Mouse (Mus musculus): ENCODE measurements around the gene Upp2. TPM values are rescaled to one million over a fixed set of nuclear protein-coding genes. Genes with fewer than 3 reads are reported as not detected.

Gene Upp2
- 1 to 10 TPM; 3.4 to 4.2 TPM for total RNA-seq (2021)
- long read RNA-seq, experiment 1, partial matches to known transcripts, result 0 of 7 reads
- long read RNA-seq, experiment 1, other reads (novel, unspliced or antisense), result 3 of 7 reads
- long read RNA-seq, experiment 2, partial matches to known transcripts, result 0 of 2 reads
- long read RNA-seq, experiment 2, other reads (novel, unspliced or antisense), result 1 of 2 reads

DNA sequence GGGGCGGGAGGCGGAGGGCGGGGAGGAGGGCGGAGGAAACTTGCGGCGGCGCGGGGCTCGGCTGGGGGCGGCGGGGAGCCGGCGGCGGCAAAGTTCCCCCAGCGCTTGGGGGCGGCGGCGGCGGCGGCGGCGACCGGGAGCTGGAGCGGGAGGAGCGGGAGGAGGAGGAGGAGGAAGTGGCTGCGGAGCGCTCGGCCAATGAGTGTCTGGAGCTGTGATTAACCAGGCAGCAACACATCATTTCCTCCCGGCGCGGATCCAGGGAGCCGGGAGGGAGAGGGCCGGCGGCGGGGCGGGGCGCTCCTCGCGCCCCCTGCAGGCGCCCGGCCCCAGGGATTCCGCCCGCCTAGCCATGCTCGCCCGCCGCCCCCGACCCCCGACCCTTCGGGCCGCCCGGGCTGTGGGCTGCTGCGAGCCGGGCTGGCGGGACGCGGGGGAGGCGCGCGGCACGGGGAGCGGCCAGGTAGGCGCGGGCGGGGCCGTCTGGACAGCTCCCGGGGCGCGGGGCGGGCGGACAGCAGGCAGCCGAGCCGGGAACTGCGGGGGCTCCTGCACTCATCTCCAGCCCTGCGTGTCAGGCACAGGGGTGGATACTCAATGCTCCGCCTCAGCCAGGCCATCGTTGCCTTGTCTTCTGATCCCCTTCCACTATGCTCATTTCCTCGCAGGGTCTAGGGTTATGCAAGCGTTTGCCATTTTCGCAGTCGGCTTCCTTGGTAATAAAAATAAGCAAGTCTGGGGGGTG is at the start of gene Upp2, which contains the start of gene Acvr1:
Gene Upp2 (plus strand): TSS at position 233 of the 745 bp plus-strand sequence.
Gene Acvr1 (minus strand): TSS at position 92 of the 745 bp plus-strand sequence.
- peak; percentile 90 to 95 for DNase-seq

DNA sequence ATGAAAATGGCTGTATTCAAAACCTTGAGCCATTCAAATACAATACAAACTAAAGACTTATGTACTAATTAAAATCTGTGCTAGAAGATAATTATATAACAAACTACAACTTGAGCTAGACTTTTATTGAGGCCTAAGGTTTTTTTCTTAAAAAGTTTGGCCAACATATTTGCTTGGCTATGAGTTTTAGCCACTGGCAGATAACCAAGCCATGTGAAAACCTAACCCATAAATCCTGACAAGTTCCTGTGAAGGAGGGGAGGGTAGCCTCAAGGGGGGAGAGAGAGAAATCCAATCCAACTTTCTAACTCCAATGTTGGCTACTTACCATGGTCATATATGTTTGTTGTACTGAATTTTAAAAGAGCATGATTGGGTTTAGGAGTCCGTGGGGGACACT is 48.6 kb upstream of the Upp2 start:
- no peak for DNase-seq

DNA sequence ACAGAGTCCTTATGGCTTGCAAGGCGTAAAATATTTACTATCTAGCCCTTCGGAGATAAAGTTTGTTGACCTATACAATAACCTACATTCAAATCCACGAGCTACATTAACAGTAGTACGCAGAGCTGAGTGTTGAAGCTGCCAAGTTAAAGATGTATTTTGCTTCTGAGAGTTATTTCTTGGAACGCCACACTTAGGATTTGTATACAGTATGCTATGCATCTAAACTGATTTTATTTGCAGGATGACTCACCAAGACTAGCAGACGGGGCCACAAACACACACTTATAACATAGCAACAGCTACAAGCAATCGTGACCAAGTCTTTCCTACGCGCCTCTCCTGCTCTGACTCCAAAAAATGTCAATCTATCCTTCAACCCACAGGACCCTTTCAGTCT is 46.4 kb upstream of the Upp2 start:
- DNase-seq, result no peak

DNA sequence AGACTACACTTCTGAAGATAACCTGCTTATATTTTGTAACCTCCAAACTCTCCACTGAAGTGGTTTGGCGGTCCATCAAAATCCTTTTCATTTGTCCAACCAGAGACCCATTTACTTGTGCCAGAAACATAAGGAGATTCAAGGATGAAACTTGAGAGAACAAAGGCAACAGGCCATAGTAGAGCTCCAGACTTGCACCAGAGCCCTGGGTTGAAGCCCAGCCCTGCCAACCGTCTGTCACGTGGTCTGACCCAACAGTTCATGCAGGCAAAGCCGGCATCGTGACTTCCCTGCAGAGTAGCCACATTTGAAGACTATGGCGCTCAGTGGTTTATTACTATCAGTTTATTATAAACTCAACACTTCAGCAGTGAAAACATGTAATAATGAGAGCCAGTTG is 45.5 kb upstream of the Upp2 start:
- peak in 1 of 2 experiments; percentile 57 for DNase-seq

DNA sequence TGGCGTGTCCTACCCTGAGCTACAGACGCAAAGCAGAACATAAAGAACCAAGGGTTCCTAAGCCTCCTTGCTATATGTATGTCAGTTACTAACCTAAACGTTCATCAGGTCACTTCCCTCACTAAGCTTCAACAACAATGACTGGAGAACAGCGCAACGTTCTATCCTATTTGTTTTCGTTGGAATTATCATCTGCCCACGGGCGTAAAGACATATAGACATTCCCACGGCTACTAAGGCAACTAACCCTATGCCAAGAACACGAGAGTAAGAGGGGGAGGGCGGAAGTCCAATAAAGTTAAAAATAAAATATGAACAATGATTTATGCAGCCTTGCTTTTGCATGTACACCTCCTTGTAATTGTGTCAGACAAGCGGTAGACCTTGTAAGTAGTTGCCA is 44.0 kb upstream of the Upp2 start:
- no peak for DNase-seq

DNA sequence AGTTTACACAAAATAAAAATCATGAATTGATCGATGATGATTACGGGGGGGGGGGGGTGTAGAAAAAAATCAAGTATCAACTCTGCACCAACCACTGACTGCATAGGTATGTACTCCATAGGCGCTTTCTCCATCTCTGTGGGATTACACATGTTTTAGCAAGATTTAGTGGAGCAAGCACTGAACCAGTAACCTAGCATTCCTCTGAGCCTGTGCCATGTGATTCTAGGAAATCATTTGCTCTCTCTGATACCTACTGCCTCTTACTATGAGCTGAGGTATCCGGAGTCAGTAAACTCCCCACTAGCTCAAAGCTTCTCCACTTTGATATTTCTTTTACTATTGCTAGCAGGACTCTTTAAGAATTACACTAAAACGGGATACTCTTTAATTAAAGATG is 43.2 kb upstream of the Upp2 start:
- DNase-seq, result no peak

DNA sequence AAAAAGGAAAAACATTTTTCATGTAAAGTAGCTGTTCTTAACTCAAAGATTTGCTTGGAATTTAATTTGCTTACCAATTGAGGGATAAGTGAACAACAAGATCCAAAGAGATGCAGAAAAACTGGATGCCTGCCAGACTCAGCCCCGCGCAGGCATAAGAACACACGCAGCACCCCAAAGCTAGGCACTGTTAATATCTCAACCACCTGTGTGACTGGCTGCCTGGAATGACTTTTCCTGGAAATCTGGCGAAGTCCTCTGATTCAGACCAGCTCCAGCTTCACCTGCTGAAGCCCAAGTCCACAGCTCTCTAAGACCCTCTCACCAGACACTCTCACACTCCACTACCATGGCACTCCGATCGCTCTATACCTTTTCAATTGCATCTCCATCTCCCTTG is 42.7 kb upstream of the Upp2 start:
- DNase-seq, result no peak

DNA sequence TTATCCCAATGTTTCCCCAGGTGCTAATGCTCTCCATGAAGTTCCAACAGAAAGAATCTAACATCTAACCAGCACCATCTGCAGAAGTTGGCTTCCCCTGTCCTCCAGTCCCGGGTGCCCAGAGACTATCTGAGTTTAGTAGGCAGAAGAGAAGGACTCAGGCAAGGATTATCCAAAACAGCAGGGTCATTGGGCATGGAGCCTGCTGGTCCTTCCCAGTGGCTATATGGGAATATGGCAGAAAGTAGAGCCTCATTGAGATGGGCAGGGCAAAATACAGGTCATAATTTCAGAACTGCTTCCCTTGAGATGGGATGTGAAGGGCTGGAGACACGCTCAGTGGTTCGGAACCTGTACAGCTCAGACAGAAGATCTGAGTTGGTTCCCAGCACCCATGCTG is 39.3 kb upstream of the Upp2 start:
- no peak for DNase-seq

DNA sequence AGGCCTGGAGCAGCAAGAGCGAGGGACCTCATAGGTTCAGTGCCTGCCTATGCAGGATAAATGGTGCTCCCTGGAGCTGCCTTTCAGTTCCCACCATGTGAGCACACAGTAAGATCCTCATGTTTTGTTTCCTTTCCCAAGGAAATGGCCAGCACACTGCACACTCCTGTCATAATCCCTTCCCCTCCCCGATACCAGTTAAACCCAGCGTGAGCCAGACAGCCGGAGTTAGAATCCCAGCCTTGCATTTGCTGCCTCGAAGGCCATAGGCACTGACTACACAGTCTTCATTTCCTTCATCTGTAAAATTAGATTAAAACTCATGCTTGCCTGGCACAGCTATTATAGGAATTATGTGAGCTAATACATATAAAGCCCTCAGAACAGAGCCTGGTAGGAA is 37.7 kb upstream of the Upp2 start:
- no peak for DNase-seq

DNA sequence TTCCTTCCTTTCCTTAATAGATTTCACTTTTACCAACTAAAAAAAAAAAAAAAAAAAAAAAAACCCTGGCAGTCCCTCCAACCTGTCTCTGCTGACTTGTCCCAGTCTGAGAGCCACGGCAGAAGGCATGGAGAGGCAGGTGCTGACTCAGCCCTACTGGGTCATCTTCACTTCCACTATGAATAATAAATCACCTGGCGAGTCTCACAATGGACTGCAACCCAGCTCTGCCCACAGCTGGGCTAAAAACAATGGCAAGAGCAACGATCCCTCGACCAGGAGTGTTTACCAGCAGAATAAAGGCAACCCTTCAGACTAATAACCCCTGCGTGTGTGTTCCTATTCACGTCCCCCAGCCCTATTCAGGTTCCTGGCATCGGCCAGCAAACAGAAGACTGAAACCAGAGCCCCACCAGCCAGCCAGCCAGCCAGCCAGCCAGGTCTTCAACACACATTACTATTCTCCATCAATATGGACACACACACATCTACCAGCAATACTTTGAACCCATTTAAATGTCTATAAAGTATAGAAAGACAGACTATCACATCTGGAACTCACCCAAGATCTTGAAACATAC is 37.1 kb upstream of the Upp2 start:
- no peak for DNase-seq

DNA sequence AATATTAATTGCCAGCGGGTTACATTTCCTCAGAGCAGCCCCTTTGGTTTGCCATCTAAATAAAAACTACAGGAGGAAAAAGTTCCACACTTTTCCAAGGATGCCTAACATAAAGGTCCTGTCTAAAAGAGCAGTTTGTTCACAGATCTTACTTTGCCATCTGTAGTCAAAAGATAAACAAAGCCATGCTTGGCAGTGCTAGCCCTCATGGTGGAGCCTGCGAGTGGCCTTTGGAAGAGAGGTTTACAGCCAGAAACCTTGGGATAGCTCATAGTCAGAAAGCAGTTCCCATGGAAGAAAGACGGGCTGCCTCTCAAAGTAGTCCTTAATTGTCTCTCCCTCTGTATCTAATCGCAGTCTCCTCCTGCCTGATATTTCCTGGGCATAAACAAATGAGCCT is 36.6 kb upstream of the Upp2 start:
- no peak for DNase-seq

DNA sequence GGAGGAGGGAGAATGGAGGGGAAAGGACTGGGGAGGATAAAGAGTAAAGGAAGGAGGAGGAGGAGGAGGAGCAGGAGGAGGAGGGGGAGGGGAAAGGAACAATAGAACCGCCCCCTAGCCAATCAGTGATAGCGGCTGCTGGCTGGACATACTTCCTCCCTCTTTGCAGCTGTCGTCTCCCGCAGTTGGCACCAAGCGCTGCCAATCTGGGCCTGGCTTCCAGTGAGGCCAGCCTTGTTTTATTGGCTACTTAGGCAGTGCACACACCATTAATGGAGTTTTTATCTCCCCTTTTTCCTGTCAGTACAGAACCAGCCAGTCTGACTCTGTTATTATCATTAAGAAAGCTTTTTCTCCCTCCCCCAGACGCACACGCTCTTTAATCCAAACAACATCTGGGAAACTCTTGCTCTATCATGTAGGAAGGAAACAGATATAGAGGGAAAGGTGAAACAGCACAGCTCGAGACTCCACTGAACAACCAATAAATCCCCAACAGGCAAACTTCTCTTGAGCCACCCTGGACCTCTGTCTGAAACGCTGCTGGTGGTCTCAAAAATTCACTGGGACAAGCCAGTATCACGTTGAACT is 34.7 kb upstream of the Upp2 start:
- peak; percentile 88 to 94 for DNase-seq

DNA sequence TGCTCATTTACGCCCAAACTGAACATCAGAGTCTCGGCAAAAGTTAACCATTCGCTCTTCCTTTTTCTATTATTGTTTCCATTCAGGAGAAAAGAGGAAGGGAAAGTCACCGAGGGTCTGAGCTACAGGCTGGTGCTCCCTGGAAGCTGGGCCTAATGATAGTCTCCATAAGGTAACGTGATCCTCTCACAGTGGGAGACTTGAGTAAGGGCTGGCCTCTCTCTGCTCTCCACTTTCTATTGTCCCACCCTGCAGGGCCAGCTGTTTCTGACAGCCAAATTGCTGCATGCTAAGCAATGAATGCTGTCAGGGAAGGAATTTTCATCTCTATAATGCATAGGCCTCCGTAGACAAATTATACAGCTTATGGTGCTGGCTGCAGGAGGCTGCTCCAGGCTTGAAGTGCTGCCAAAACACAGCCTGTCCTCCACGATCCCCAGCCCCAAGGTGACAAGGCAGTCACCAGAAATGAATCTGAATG is 33.5 kb upstream of the Upp2 start:
- peak; percentile 29 to 50 for DNase-seq

DNA sequence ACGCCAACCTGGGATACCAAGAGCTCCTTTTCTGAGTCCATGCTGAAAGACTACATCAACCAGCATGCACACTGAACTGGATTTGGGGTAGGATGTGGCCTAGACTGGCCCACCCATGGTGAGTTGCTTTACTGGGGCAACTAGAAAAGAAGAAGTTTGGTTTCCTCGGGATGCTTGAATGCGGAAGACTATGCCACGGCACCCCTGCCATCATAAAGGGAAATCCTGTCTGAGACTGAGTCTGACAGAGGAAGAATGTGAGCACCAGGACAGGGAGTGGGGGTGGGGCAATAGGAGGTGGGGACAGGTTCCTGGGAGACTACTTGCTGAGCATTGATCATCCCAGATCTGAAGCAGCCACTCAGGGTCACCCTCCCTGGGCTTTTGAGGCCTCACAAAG is 32.7 kb upstream of the Upp2 start:
- DNase-seq, result no peak

DNA sequence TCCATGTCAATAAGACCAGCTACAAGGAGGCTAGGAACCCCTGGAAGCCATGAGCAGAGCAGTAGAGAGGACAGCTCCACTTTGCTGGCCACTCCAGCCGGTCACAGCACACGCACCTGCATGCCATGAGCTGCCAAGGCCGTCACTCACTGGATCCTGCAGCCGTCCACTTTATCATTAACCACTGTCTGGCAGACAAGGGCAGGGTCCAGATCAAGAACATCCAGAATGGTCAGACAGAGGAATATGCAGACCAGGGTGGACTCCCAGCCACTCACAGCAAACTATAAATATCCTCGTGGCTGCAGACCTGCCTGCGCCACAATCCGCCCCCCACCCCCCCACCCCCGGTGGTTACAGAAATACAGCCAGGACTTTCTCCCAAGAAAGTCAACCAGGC is 31.9 kb upstream of the Upp2 start:
- peak in 1 of 2 experiments; percentile 33 for DNase-seq

DNA sequence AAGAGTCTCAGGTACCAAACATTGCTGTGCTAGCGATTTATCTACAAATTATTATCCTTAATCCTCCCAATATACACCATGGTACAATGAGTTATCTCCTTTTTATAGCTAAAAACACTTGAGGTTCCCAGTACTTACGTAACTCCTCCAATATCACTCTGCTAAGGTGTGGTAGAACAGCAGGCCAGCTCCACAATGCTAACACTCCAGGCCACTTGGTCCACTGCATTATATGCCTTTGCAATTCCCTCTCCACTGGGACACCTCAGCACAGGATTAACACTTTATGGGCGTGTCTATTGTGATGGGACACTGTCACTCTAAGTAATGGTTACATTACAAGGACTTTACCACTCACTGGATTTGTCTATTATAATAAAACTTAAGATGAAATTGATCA is 30.3 kb upstream of the Upp2 start:
- no peak for DNase-seq

DNA sequence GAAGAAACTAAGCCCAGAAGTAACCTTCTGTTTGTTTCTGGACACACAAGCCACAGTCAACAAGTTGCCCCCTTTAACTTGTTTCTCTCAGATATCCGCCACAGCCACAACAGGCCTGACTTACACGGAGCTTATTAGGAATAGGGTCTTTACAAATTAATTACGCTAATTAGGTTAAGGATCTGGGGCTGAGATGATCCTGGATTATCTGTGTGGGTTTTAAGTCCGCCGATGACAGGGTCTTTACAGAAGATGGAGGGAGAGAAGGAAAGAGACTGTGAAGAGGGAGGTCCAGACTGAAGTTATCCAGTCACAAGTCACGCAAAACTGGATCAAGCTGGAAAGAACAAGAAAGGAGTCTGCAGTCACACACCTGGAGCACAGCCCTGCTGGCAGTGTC is 28.9 kb upstream of the Upp2 start:
- no peak for DNase-seq

DNA sequence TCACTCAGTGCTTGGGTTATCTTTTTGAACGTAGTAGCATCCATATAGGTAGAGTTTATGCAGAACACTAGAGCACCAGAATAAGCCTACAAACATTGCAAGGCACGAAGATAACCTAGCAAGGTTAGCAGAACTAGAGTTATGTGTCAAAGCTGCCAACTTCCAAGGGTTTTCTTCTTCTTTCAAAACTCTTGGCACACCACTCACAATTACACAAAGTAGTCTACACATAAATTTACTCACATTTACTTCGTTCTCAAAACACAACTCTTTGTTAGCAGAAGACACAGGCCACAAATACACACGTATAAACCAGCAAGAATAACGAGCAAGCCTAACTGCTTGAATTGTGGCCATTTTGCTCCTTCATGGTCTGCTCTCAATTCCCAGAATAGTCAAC is 23.8 kb upstream of the Upp2 start:
- DNase-seq, result no peak

DNA sequence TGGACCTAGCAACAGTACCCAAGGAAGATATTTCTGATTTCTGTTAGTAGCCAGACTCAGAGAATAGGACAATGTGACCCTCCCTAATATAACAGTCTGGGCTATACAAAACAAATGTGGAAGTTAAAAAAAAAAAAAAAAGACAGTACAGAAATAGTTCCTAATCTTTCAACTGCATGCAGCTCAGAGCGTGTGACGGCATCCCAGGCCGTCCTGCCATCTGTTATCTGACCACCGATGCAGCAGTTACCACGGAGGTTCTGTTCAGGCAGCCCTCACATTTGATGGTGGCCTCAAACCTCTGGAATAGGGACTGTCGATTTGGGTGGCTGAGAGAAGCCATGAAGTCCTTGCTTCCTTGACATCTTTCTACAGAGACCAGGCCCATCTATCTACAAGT is 22.7 kb upstream of the Upp2 start:
- no peak for DNase-seq

DNA sequence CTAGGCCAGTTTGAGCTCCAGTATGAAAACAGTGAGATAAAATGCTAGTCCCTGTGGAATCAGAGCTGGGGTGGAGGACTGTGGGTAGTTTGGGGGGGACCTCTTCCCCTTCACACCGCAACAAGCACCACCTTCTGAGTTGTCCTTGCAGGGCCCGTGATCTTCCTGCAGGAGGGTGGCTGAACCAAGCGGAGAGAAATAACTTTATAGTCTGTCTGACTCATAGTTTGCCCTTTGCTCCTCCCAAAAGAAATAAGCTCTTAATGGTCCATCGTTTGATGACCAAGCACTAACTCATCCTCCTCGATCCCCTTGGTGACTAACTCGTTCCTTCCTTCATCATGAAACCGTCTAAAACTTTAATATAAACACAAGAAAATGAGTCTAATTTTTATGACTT is 20.8 kb upstream of the Upp2 start:
- DNase-seq, result no peak

DNA sequence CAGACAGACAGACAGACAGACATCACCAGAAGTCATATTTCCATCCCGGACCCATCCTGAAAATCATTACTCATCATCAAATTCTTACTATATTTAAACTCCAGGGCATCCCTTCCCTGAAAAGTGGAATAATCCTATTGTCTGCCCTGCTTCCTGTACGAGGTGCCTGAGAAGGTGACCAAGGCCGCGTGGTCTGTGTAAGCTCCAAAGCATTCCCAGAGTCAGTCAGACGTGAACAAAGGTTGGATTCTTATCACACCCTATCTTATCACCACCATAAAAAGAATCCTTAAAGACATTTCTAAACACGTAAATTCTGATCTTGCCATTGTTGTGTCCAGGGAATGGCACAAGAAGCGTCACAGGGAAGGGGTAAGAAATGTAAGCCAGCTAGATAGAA is 18.2 kb upstream of the Upp2 start:
- no peak for DNase-seq

DNA sequence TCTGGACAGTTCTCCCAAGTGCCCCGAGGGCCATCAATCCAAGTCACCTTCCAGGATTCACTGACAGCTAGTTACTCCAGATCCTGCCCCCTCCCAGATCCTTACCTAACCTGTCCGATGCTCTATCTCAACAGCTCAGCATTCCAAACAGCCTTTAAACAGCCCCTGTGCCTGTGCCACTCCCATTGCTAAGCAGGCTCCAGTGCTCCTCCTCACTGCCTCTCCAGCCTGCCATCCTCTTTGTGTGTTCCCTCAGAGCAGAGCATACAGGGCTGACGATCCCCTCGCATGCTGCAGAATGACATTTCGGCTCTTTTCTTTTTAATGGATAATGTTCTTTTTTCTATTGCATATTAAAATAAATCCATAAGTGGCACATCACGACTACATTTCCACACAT is 17.1 kb upstream of the Upp2 start:
- DNase-seq, result no peak

DNA sequence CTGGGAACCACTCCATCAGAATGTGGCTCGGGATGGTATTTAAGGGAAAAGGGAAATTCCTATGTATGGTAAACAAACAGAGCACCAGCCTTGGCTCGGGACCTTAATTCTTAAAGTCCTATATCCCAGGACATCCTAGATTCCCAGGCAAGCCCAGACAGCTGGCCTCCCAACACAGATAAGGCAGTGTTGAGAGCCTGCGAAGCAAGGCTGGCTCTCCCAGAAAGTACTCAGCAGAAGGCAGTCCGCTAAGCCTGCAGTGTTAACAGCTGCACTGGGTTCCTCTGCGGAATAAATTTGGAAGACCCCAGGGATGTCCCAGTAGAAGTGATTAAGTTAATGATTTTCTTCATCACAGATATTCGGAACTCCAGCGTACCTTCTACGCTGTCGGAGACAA is 16.6 kb upstream of the Upp2 start:
- no peak for DNase-seq
